Mouse (Mus musculus): ENCODE data around the gene Vmn1r83. TPM values are rescaled to one million over a fixed set of nuclear protein-coding genes. Genes with fewer than 3 reads are reported as not detected.

The Vmn1r83 gene
- not detected for total RNA-seq (2023)

GRCm38 (mm10) chr7:12329381-12329780 is at the start of gene Vmn1r83:
TSS of gene Vmn1r83 (minus strand) at chr7:12329481.

GRCm38 (mm10) chr7:12369173-12369572 is 39.9 kb upstream of the Vmn1r83 start, which contains the start of gene Vmn1r84:
TSS of gene Vmn1r84 (minus strand) at chr7:12369273.

GRCm38 (mm10) chr7:12300130-12300529 is 29.2 kb downstream of the Vmn1r83 start, which contains the start of gene Vmn1r82:
TSS of gene Vmn1r82 (plus strand) at chr7:12300430.

Other genes with a start within 250 kb of the Vmn1r83 start
- gene Vmn1r78, start 179.2 kb downstream of the Vmn1r83 start, total RNA-seq (2023): not detected
- gene Vmn1r79, start 158.2 kb downstream of the Vmn1r83 start, total RNA-seq (2023): not detected
- gene Vmn1r80, start 140.2 kb downstream of the Vmn1r83 start, total RNA-seq (2023): not detected
- not detected for gene Vmn1r81, start 61.2 kb downstream of the Vmn1r83 start, total RNA-seq (2023)
- gene Vmn1r82, start 29.1 kb downstream of the Vmn1r83 start, total RNA-seq (2023): not detected
- gene Vmn1r84, start 39.8 kb upstream of the Vmn1r83 start, total RNA-seq (2023): not detected
- gene Zfp551, start 93.3 kb upstream of the Vmn1r83 start, total RNA-seq (2023): 1.6 TPM
- gene Zfp606, start 148.8 kb upstream of the Vmn1r83 start, total RNA-seq (2023): 3.8 TPM
- gene 2900092C05Rik, start 183.0 kb upstream of the Vmn1r83 start, total RNA-seq (2023): not detected